Mouse (Mus musculus): ENCODE measurements around the gene Hlcs.
"Not testable (repeated sequence)": the region's sequence is repeated elsewhere in the genome, so short reads cannot be mapped to it uniquely, and the experiment has no call there.

Hlcs gene

GRCm38 (mm10) chr16:94313229-94314030 is at the start of gene Hlcs:
TSS of gene Hlcs (minus strand) at chr16:94313571.
- in situ Hi-C loops (cut with MboI; ENCODE audit: unreplicated experiment in 2 of 2): loop anchor here (5.0 to 10.0 kb wide), 3 partner anchors 41 to 51 kb away; no protein-coding TSS in a partner anchor

- in situ Hi-C loops (cut with MboI; ENCODE audit: unreplicated experiment in 2 of 2): loop anchor here in 1 of 2 experiments (10.0 kb wide), 1 partner anchor 48 kb away; the partner anchor contains the start of gene Hlcs
Measured at GRCm38 (mm10) chr16:94362174-94362873, 49.0 kb upstream of the Hlcs start.

GRCm38 (mm10) chr16:94360578-94361350 is 47.4 kb upstream of the Hlcs start:
- in situ Hi-C loops (cut with MboI; ENCODE audit: unreplicated experiment in 2 of 2): loop anchor here in 1 of 2 experiments (10.0 kb wide), 1 partner anchor 46 kb away; the partner anchor contains the start of gene Hlcs

GRCm38 (mm10) chr16:94358091-94358490 is 44.7 kb upstream of the Hlcs start:
- in situ Hi-C loops (cut with MboI; ENCODE audit: unreplicated experiment in 2 of 2): loop anchor here in 1 of 2 experiments (5.0 kb wide), 1 partner anchor 46 kb away; the partner anchor contains the start of gene Hlcs

GRCm38 (mm10) chr16:94356776-94357494 is 43.6 kb upstream of the Hlcs start:
- in situ Hi-C loops (cut with MboI; ENCODE audit: unreplicated experiment in 2 of 2): loop anchor here in 1 of 2 experiments (5.0 kb wide), 1 partner anchor 45 kb away; the partner anchor contains the start of gene Hlcs

- in situ Hi-C loops (cut with MboI; ENCODE audit: unreplicated experiment in 2 of 2): loop anchor here in 1 of 2 experiments (5.0 kb wide), 1 partner anchor 44 kb away; the partner anchor contains the start of gene Hlcs
Measured at GRCm38 (mm10) chr16:94356046-94356445, 42.7 kb upstream of the Hlcs start.

- in situ Hi-C loops (cut with MboI; ENCODE audit: unreplicated experiment in 2 of 2): no loop called here
Measured at GRCm38 (mm10) chr16:94354450-94354849, 41.1 kb upstream of the Hlcs start.

- in situ Hi-C loops (cut with MboI; ENCODE audit: unreplicated experiment in 2 of 2): no loop called here
Measured at GRCm38 (mm10) chr16:94350287-94350677, 36.9 kb upstream of the Hlcs start.

GRCm38 (mm10) chr16:94349588-94350286 is 36.4 kb upstream of the Hlcs start:
- in situ Hi-C loops (cut with MboI; ENCODE audit: unreplicated experiment in 2 of 2): no loop called here

- in situ Hi-C loops (cut with MboI; ENCODE audit: unreplicated experiment in 2 of 2): no loop called here
Measured at GRCm38 (mm10) chr16:94348779-94349178, 35.4 kb upstream of the Hlcs start.

GRCm38 (mm10) chr16:94347080-94347731 is 33.8 kb upstream of the Hlcs start:
- in situ Hi-C loops (cut with MboI; ENCODE audit: unreplicated experiment in 2 of 2): no loop called here

GRCm38 (mm10) chr16:94345733-94346132 is 32.4 kb upstream of the Hlcs start:
- in situ Hi-C loops (cut with MboI; ENCODE audit: unreplicated experiment in 2 of 2): no loop called here

- in situ Hi-C loops (cut with MboI; ENCODE audit: unreplicated experiment in 2 of 2): not testable (repeated sequence)
Measured at GRCm38 (mm10) chr16:94339164-94340160, 26.1 kb upstream of the Hlcs start.

- in situ Hi-C loops (cut with MboI; ENCODE audit: unreplicated experiment in 2 of 2): no loop called here
Measured at GRCm38 (mm10) chr16:94335656-94336055, 22.3 kb upstream of the Hlcs start.

- in situ Hi-C loops (cut with MboI; ENCODE audit: unreplicated experiment in 2 of 2): no loop called here
Measured at GRCm38 (mm10) chr16:94331886-94332252, 18.5 kb upstream of the Hlcs start.

- in situ Hi-C loops (cut with MboI; ENCODE audit: unreplicated experiment in 2 of 2): no loop called here
Measured at GRCm38 (mm10) chr16:94331233-94331885, 18.0 kb upstream of the Hlcs start.

GRCm38 (mm10) chr16:94330429-94330828 is 17.1 kb upstream of the Hlcs start:
- in situ Hi-C loops (cut with MboI; ENCODE audit: unreplicated experiment in 2 of 2): no loop called here
